Mouse (Mus musculus) hindbrain, embryonic 16.5 days (tissue): Measurements from ENCODE around the gene Cldn4. TPM values are rescaled to one million over a fixed set of nuclear protein-coding genes. Genes with fewer than 3 reads are reported as not detected.

Experiments
- ATAC-seq: fragments of 200-750 bp; cut with Nextera tagmentation; 2 replicates; pipeline ENCODE4 v1.8.0; 2017; ENCODE audit warnings: moderate TSS enrichment, moderate library complexity
- H3K27ac ChIP-seq: fragments of 300-500 bp; sonication (generic); 2 replicates; pipeline ENCODE4 v1.5.1; 2014; ENCODE audit warnings: low read depth, mild to moderate bottlenecking, control low read depth, low read length, moderate library complexity
- H3K27me3 ChIP-seq: fragments of 300-500 bp; sonication (generic); replicated peaks from 2 replicates; pipeline ENCODE4 v1.6.1; 2014; ENCODE audit warnings: low read length; ENCODE audit not compliant: control insufficient read depth, insufficient read depth
- H3K36me3 ChIP-seq: fragments of 300-500 bp; sonication (generic); 2 replicates; pipeline ENCODE4 v1.6.1; 2014; ENCODE audit warnings: mild to moderate bottlenecking, low read length, moderate library complexity, mixed read lengths; ENCODE audit not compliant: control insufficient read depth, insufficient read depth
- H3K4me1 ChIP-seq: fragments of 300-500 bp; sonication (generic); 2 replicates; pipeline ENCODE4 v1.6.1; 2014; ENCODE audit warnings: low read depth, low read length; ENCODE audit not compliant: control insufficient read depth, insufficient read depth
- H3K4me2 ChIP-seq: fragments of 300-500 bp; sonication (generic); 2 replicates; pipeline ENCODE4 v1.6.1; 2014; ENCODE audit warnings: mild to moderate bottlenecking, low read length, control low read depth, moderate library complexity
- H3K4me3 ChIP-seq: fragments of 300-500 bp; sonication (generic); 2 replicates; pipeline ENCODE4 v1.5.1; 2014; ENCODE audit warnings: mild to moderate bottlenecking, low read length, control low read depth, moderate library complexity
- H3K9ac ChIP-seq: fragments of 300-500 bp; sonication (generic); 2 replicates; pipeline ENCODE4 v1.6.1; 2014; ENCODE audit warnings: low read depth, mild to moderate bottlenecking, control low read depth, low read length, moderate library complexity
- H3K9me3 ChIP-seq: fragments of 300-500 bp; sonication (generic); 2 replicates; pipeline ENCODE4 v1.6.1; 2014; ENCODE audit warnings: mild to moderate bottlenecking, low read length, moderate library complexity; ENCODE audit not compliant: control insufficient read depth
- WGBS: fragments of 180-500 bp; shearing (Covaris S2); extraction: QIAGEN DNeasy Blood & Tissue Kit; methylation state at CpG from one replicate; pipeline ENCODE4 v1.1.7; 2014; 5-methylcytosine and 5-hydroxymethylcytosine counted together
- polyA plus RNA-seq: library from polyadenylated mRNA; unstranded; fragments of >200 nt; fragmentation: Nextera tagmentation; extraction: Ambion mirVana; gene quantifications from 2 replicates; pipeline ENCODE4 v1.2.1, GENCODE M21; 2015

The Cldn4 gene
- polyA plus RNA-seq, 1 experiment from 2014 or later, result not detected

- WGBS, result 56% methylated on average over 19 of the region's 19 CpGs
- ATAC-seq, result no peak
- H3K36me3 ChIP-seq, result no peaks in the 10 kb centered on the region
- H3K27ac ChIP-seq, result no peak overlapping the region
- no peak overlapping the region for H3K4me2 ChIP-seq
- H3K27me3 ChIP-seq, result peaks cover 7% of the 10 kb centered on the region
- no peak overlapping the region for H3K4me3 ChIP-seq
- no peaks in the 10 kb centered on the region for H3K9me3 ChIP-seq
- H3K4me1 ChIP-seq, result peaks cover 3% of the 10 kb centered on the region; the same call in 1 of the 2 replicates
- H3K9ac ChIP-seq, result no peak overlapping the region
These were observed 4.5 kb upstream of the Cldn4 start for GRCm38 (mm10) chr5:134951053-134951884.

- H3K4me2 ChIP-seq, result no peak overlapping the region
- H3K4me3 ChIP-seq, result no peak overlapping the region
- 71% methylated on average over 4 of the region's 4 CpGs for WGBS
- H3K27me3 ChIP-seq, result peaks cover 12% of the 10 kb centered on the region
- no peaks in the 10 kb centered on the region for H3K36me3 ChIP-seq
- no peaks in the 10 kb centered on the region for H3K9me3 ChIP-seq
- no peak overlapping the region for H3K27ac ChIP-seq
- no peak overlapping the region for H3K9ac ChIP-seq
- ATAC-seq, result no peak
- peaks cover 5% of the 10 kb centered on the region; the same call in 1 of the 2 replicates for H3K4me1 ChIP-seq
These were observed 1.3 kb upstream of the Cldn4 start for GRCm38 (mm10) chr5:134948085-134948439.

GRCm38 (mm10) chr5:134947420-134948084 lies 818 bp upstream of the Cldn4 start:
- Histone ChIP-seq H3K9ac (no peak overlapping the region), H3K4me2 (no peak overlapping the region), H3K4me1 (peaks cover 5% of the 10 kb centered on the region; the same call in 1 of the 2 replicates), H3K9me3 (no peaks in the 10 kb centered on the region), H3K27me3 (peaks cover 12% of the 10 kb centered on the region), H3K4me3 (no peak overlapping the region), H3K36me3 (no peaks in the 10 kb centered on the region), H3K27ac (no peak overlapping the region)
- no peak for ATAC-seq
- 78% methylated on average over 5 of the region's 5 CpGs for WGBS

GRCm38 (mm10) chr5:134946063-134946856 lies 474 bp downstream of the Cldn4 start:
- Histone ChIP-seq H3K36me3 (no peaks in the 10 kb centered on the region), H3K27me3 (peaks cover 12% of the 10 kb centered on the region), H3K4me2 (no peak overlapping the region), H3K9me3 (no peaks in the 10 kb centered on the region), H3K27ac (no peak overlapping the region), H3K4me3 (no peak overlapping the region), H3K4me1 (peaks cover 5% of the 10 kb centered on the region; the same call in 1 of the 2 replicates), H3K9ac (no peak overlapping the region)
- ATAC-seq, result no peak
- WGBS, result 18% methylated on average over 43 of the region's 43 CpGs

- ATAC-seq, result no peak
- no peak overlapping the region for H3K9ac ChIP-seq
- H3K36me3 ChIP-seq, result no peaks in the 10 kb centered on the region
- no peak overlapping the region for H3K4me3 ChIP-seq
- H3K27me3 ChIP-seq, result peaks cover 12% of the 10 kb centered on the region
- peaks cover 5% of the 10 kb centered on the region; the same call in 1 of the 2 replicates for H3K4me1 ChIP-seq
- 54% methylated on average over 17 of the region's 19 CpGs for WGBS
- H3K9me3 ChIP-seq, result no peaks in the 10 kb centered on the region
- H3K4me2 ChIP-seq, result no peak overlapping the region
- no peak overlapping the region for H3K27ac ChIP-seq
These were observed 1.3 kb downstream of the Cldn4 start for GRCm38 (mm10) chr5:134945266-134945959.

GRCm38 (mm10) chr5:134944179-134944578 lies 2.6 kb downstream of the Cldn4 start:
- Histone ChIP-seq H3K27ac (no peak overlapping the region), H3K4me3 (no peak overlapping the region), H3K9me3 (no peaks in the 10 kb centered on the region), H3K36me3 (no peaks in the 10 kb centered on the region), H3K4me1 (peaks cover 5% of the 10 kb centered on the region; the same call in 1 of the 2 replicates), H3K27me3 (peaks cover 12% of the 10 kb centered on the region), H3K4me2 (no peak overlapping the region), H3K9ac (no peak overlapping the region)
- 72% methylated on average over 5 of the region's 5 CpGs for WGBS
- ATAC-seq, result no peak

GRCm38 (mm10) chr5:134942740-134943139 lies 4.0 kb downstream of the Cldn4 start:
- peaks cover 5% of the 10 kb centered on the region; the same call in 1 of the 2 replicates for H3K4me1 ChIP-seq
- ATAC-seq, result no peak
- no peak overlapping the region for H3K4me2 ChIP-seq
- 83% methylated on average over 2 of the region's 2 CpGs for WGBS
- no peak overlapping the region for H3K4me3 ChIP-seq
- H3K9ac ChIP-seq, result no peak overlapping the region
- H3K36me3 ChIP-seq, result no peaks in the 10 kb centered on the region
- no peak overlapping the region for H3K27ac ChIP-seq
- peaks cover 12% of the 10 kb centered on the region for H3K27me3 ChIP-seq
- H3K9me3 ChIP-seq, result no peaks in the 10 kb centered on the region

GRCm38 (mm10) chr5:134941472-134942209 lies 5.1 kb downstream of the Cldn4 start:
- Histone ChIP-seq H3K4me3 (no peak overlapping the region), H3K4me2 (no peak overlapping the region), H3K9ac (no peak overlapping the region), H3K27me3 (peaks cover 9% of the 10 kb centered on the region), H3K9me3 (no peaks in the 10 kb centered on the region), H3K27ac (no peak overlapping the region), H3K4me1 (peaks cover 5% of the 10 kb centered on the region; the same call in 1 of the 2 replicates), H3K36me3 (no peaks in the 10 kb centered on the region)
- no peak for ATAC-seq
- 83% methylated on average over 14 of the region's 14 CpGs for WGBS
